Mouse (Mus musculus): ENCODE measurements at regions not wholly inside any gene's neighbourhood (a gene's known extent, or its start where the extent isn't known, plus 50 kb on each side); places are given as distances from the start of the nearest gene placed in this dataset.

GRCm38 (mm10) chr16:65250426-65250825 is 144.8 kb upstream of the Htr1f start:
- TF ChIP-seq CTCF (IDR thresholded peaks at IDR 0.05; ENCODE audit: borderline replicate concordance, insufficient read depth, low read length) (no peak), POLR2A (IDR thresholded peaks at IDR 0.05; ENCODE audit: low read depth, low read length) (no peak)
- no peak overlapping the region for H3K27ac ChIP-seq (ENCODE audit: insufficient read depth, low read length)
- H3K4me1 ChIP-seq (ENCODE audit: control insufficient read depth, insufficient read depth, low read length) = peaks cover 3% of the 10 kb centered on the region; the same call in 1 of the 2 replicates
- H3K4me3 ChIP-seq (ENCODE audit: insufficient read depth, low read length) = no peak overlapping the region

DNA sequence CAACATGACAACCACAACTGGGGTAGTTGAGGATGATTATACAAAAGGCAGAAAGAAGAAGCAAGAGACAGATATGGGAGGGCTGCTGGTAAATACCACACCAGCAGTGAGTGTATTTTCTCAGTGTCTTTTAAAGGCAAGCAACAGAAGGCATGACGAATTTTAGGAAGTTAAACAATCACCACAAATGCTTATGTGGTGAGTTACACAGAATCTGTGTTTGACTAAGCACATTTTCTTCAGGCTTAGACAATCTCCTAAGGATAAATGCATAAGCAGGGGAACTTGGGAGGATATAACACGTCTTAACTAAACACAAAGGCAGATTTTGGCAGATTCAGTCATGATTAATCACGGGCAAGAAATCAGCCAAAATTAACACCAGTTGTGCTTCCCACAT is 141.8 kb upstream of the Htr1f start:
- Histone ChIP-seq H3K27ac (ENCODE audit: insufficient read depth, low read length) (peak overlapping the region; percentile 100), H3K4me3 (ENCODE audit: insufficient read depth, low read length) (no peak overlapping the region), H3K4me1 (ENCODE audit: control insufficient read depth, insufficient read depth, low read length) (peaks cover 3% of the 10 kb centered on the region; the same call in 1 of the 2 replicates)
- TF ChIP-seq POLR2A (IDR thresholded peaks at IDR 0.05; ENCODE audit: low read depth, low read length) (no peak), CTCF (IDR thresholded peaks at IDR 0.05; ENCODE audit: borderline replicate concordance, insufficient read depth, low read length) (no peak)

DNA sequence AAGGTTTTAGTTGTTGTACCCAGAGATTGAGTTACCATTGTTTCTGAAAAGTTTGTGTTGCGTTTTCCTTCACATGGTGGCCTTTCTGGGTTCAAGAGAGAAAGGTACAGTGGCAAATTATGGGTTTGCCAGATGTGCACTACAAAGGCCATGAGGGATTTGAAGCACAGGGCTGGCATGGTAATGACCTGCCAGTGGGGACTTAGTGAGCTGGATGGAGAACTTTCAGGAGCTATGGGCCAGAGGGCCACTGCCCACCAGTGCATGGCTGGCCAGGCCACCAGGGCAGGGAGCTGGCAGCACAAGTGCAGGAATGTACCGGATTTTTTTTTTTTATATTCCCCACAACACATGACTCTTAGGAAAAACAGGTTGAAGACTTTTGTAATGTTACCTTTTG is 128.8 kb upstream of the Htr1f start:
- no peaks in the 10 kb centered on the region for H3K4me1 ChIP-seq (ENCODE audit: control insufficient read depth, insufficient read depth, low read length)

DNA sequence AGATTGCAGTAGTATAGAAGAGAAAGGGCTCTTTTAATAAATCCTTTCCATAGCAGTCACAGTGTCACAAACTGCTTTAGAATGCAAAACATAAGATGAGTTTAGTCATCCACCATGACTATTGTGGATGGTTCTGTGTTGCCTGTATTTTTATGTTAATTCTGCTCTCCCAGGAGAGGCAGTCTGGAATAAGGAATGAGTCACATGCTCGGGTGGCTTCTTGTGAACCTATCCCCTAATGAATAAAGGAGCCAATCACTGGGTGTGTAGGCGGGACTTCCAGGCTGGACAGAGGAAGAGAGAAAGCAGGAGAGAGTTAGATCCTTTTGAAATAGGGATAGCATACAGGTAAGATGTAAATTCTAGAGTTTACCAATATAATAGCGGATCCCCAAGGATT is 128.3 kb upstream of the Htr1f start:
- no peak overlapping the region for H3K4me3 ChIP-seq (ENCODE audit: insufficient read depth, low read length)
- H3K27ac ChIP-seq (ENCODE audit: insufficient read depth, low read length) = no peak overlapping the region
- TF ChIP-seq POLR2A (IDR thresholded peaks at IDR 0.05; ENCODE audit: low read depth, low read length) (no peak), CTCF (IDR thresholded peaks at IDR 0.05; ENCODE audit: borderline replicate concordance, insufficient read depth, low read length) (no peak)
- no peaks in the 10 kb centered on the region for H3K4me1 ChIP-seq (ENCODE audit: control insufficient read depth, insufficient read depth, low read length)

More for the DNA sequence above, 128.8 kb upstream of the Htr1f start:
- no peak overlapping the region for H3K4me3 ChIP-seq (ENCODE audit: insufficient read depth, low read length)
- TF ChIP-seq POLR2A (IDR thresholded peaks at IDR 0.05; ENCODE audit: low read depth, low read length) = no peak
- TF ChIP-seq CTCF (IDR thresholded peaks at IDR 0.05; ENCODE audit: borderline replicate concordance, insufficient read depth, low read length) = no peak
- H3K27ac ChIP-seq (ENCODE audit: insufficient read depth, low read length) = no peak overlapping the region

- Histone ChIP-seq H3K27ac (ENCODE audit: insufficient read depth, low read length) (no peak overlapping the region), H3K4me1 (ENCODE audit: control insufficient read depth, insufficient read depth, low read length) (no peaks in the 10 kb centered on the region), H3K4me3 (ENCODE audit: insufficient read depth, low read length) (no peak overlapping the region)
- TF ChIP-seq CTCF (IDR thresholded peaks at IDR 0.05; ENCODE audit: borderline replicate concordance, insufficient read depth, low read length) = no peak
Measured at GRCm38 (mm10) chr16:65219434-65219833, 113.8 kb upstream of the Htr1f start.

DNA sequence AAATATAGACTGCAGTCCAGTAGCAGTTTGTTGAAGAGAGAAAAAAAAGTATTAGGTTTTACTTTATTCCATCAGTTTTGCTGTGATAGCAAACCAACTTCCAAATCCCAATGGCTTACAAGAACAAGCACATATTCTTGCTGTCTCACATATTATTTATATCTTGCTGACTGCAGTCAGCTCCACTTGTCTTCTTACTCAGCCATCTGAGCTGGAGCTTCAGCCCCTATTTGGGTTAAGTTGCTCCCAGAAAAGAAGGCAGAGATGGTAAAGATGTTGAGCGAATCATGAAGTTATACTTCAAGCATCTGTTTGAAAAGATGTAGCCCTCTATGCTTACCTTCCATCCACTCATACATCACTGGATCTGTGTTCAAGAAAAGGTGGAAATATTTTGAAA is 106.7 kb upstream of the Htr1f start:
- H3K27ac ChIP-seq (ENCODE audit: insufficient read depth, low read length) = no peak overlapping the region
- H3K4me1 ChIP-seq (ENCODE audit: control insufficient read depth, insufficient read depth, low read length) = no peaks in the 10 kb centered on the region
- no peak overlapping the region for H3K4me3 ChIP-seq (ENCODE audit: insufficient read depth, low read length)
- no peak for TF ChIP-seq CTCF (IDR thresholded peaks at IDR 0.05; ENCODE audit: borderline replicate concordance, insufficient read depth, low read length)

DNA sequence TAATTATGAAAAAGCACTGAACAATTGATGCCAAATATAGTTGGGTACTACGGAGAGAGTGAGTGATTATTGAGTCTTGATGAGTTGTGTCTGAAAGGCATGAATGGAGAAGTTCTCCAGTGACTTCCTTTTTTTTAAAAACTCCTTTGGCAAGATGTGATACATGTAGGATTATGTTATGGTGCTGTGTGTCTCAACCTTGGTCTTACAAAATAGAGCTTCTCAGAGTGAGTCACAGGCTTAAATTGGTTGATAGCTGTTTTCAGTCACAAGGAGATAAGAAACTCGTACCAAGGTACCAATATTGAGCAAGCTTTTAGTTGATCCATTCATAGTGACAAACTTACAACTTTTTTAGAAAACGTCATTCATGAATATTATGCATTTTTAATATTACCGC is 95.7 kb upstream of the Htr1f start:
- H3K4me3 ChIP-seq (ENCODE audit: insufficient read depth, low read length) = no peak overlapping the region
- H3K4me1 ChIP-seq (ENCODE audit: control insufficient read depth, insufficient read depth, low read length) = no peaks in the 10 kb centered on the region
- TF ChIP-seq CTCF (IDR thresholded peaks at IDR 0.05; ENCODE audit: borderline replicate concordance, insufficient read depth, low read length) (no peak), POLR2A (IDR thresholded peaks at IDR 0.05; ENCODE audit: low read depth, low read length) (no peak)
- no peak overlapping the region for H3K27ac ChIP-seq (ENCODE audit: insufficient read depth, low read length)

DNA sequence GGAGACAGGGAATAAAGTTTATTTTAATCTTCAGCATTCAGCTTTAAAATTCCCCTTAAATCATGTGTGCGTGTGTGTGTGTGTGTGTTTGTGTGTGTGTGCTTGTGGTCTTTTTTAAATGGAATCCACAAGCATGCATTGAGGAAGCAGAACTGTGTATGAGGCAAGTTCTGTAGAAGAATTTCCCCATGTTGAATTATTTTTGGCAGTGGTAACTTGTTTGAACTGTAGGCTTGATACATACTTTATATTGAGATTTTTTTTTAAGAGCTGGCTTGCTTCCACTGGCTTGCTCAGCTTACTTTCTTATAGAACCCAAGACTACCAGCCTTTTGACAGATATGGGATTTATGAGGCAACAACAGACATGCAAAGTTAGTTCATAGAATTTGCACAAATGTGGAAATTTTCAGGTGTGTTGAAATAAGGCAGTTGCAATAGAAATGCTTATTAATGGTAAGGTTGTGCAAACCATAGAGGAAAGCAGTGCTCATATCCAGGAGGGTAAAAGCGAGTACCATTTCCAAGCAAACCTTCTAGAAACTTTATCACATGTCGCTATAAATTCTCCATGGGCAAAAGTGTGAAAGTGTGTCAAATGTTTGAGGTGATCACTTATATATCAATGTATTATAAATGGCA is 91.7 kb upstream of the Htr1f start:
- TF ChIP-seq POLR2A (IDR thresholded peaks at IDR 0.05; ENCODE audit: low read depth, low read length) (no peak; the same call in 1 of the 2 replicates), CTCF (IDR thresholded peaks at IDR 0.05; ENCODE audit: borderline replicate concordance, insufficient read depth, low read length) (no peak)
- no peak overlapping the region for H3K27ac ChIP-seq (ENCODE audit: insufficient read depth, low read length)

GRCm38 (mm10) chr16:65195761-65196160 is 90.1 kb upstream of the Htr1f start:
- Histone ChIP-seq H3K4me3 (ENCODE audit: insufficient read depth, low read length) (no peak overlapping the region), H3K27ac (ENCODE audit: insufficient read depth, low read length) (peak overlapping the region; percentile 76), H3K4me1 (ENCODE audit: control insufficient read depth, insufficient read depth, low read length) (peaks cover 3% of the 10 kb centered on the region)
- no peak for TF ChIP-seq CTCF (IDR thresholded peaks at IDR 0.05; ENCODE audit: borderline replicate concordance, insufficient read depth, low read length)
- no peak for TF ChIP-seq POLR2A (IDR thresholded peaks at IDR 0.05; ENCODE audit: low read depth, low read length)

More for the DNA sequence above, 91.7 kb upstream of the Htr1f start:
- H3K4me1 ChIP-seq (ENCODE audit: control insufficient read depth, insufficient read depth, low read length) = peaks cover 3% of the 10 kb centered on the region
- H3K4me3 ChIP-seq (ENCODE audit: insufficient read depth, low read length) = no peak overlapping the region

DNA sequence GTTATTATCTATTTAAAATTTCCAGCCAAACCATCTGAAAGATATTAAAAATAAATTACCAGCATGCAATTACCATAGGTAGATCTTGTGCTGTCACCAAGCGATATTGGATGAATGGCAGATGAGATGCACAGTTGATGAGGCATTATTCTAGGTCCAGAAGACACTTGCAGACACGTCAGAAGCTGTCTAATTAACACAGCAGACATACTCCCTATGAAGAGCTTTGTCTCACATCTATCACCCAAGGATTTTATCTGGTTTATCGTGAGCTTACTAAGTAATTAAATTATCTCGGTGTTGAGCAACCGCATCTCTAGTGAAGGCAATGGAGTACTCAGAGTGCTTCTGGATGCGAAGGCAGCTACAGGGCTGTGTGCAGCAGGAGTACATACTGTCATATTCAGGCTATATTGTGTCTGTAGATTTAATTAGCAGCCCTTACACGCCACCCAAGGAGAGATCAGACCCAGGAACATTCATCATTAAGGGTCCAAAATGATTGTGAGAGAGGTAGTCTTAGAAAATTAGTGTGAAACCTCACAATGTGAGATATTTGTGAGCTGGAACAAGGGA is 86.0 kb upstream of the Htr1f start:
- TF ChIP-seq POLR2A (IDR thresholded peaks at IDR 0.05; ENCODE audit: low read depth, low read length) = no peak
- no peak for TF ChIP-seq CTCF (IDR thresholded peaks at IDR 0.05; ENCODE audit: borderline replicate concordance, insufficient read depth, low read length)
- H3K4me1 ChIP-seq (ENCODE audit: control insufficient read depth, insufficient read depth, low read length) = peaks cover 3% of the 10 kb centered on the region
- no peak overlapping the region for H3K4me3 ChIP-seq (ENCODE audit: insufficient read depth, low read length)

More for the DNA sequence above, 86.0 kb upstream of the Htr1f start:
- H3K27ac ChIP-seq (ENCODE audit: insufficient read depth, low read length) = no peak overlapping the region

Data from embryonic fibroblast, embryonic 13.5 days (primary cell).